Mouse (Mus musculus): ENCODE measurements around the gene Cfap46.

DNA sequence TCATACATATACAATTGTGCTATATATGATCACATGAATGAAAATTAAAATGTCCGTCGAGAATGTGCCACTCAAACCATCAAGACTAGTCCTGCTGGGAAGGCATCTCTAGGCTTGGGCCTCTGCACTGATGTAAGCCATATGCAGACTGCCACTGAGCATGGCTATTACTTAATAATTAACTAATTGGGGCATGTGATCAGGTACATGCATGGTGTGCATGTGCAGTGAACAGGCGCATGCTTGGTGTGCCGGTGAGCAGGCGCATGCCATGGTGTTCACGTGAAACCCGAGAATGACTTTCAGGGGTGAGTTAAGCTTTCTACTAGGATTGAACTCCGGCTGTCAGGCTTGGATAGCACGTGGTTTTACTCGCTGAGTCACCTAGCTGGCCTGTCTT lies 124.0 kb downstream of the Cfap46 start:
- no peak for TF ChIP-seq CTCF (IDR thresholded peaks at IDR 0.05; ENCODE audit: control insufficient read depth, insufficient read depth, low read length)
- TF ChIP-seq POLR2A (IDR thresholded peaks at IDR 0.05; ENCODE audit: borderline replicate concordance, control insufficient read depth, low read depth, low read length) = no peak
